Mouse (Mus musculus) heart, embryonic 14.5 days (tissue): ENCODE measurements around the gene Agap3. TPM values are rescaled to one million over a fixed set of nuclear protein-coding genes. Genes with fewer than 3 reads are reported as not detected.

Experiments
- ATAC-seq: fragments of 200-750 bp; cut with Nextera tagmentation; 2 replicates; pipeline ENCODE4 v1.8.0; 2017; ENCODE audit warnings: low read depth, moderate TSS enrichment; ENCODE audit not compliant: insufficient number of reproducible peaks, insufficient read depth, low FRiP score
- H3K27ac ChIP-seq, 2 experiments: fragments of 200-500 bp in 1 of 2; fragments of 300-500 bp in 1 of 2; sonication (generic) in 1 of 2; replicated peaks in 1 of 2; 2 replicates each; pipeline ENCODE4 v1.5.1; 2012 to 2014; ENCODE audit warnings: low read depth in 2 of 2, low read length in 2 of 2, control low read depth in 1 of 2, mild to moderate bottlenecking in 1 of 2, mixed read lengths in 1 of 2; ENCODE audit not compliant: control insufficient read depth in 1 of 2, insufficient read depth in 1 of 2
- H3K27me3 ChIP-seq: fragments of 300-500 bp; sonication (generic); 2 replicates; pipeline ENCODE4 v1.6.1; 2014; ENCODE audit warnings: mild to moderate bottlenecking, low read length, control low read depth; ENCODE audit not compliant: control insufficient read depth, insufficient read depth
- H3K36me3 ChIP-seq: fragments of 300-500 bp; sonication (generic); 2 replicates; pipeline ENCODE4 v1.6.1; 2014; ENCODE audit warnings: mild to moderate bottlenecking, control low read depth, low read length, mixed read lengths; ENCODE audit not compliant: control insufficient read depth, insufficient read depth
- H3K4me1 ChIP-seq, 2 experiments: fragments of 200-500 bp in 1 of 2; fragments of 300-500 bp in 1 of 2; sonication (generic) in 1 of 2; 2 replicates each; pipeline ENCODE4 v1.6.1; 2012 to 2014; ENCODE audit warnings: low read length in 2 of 2, control low read depth in 1 of 2, mixed read lengths in 1 of 2; ENCODE audit not compliant: control insufficient read depth in 2 of 2, insufficient read depth in 2 of 2
- H3K4me2 ChIP-seq: fragments of 300-500 bp; sonication (generic); 2 replicates; pipeline ENCODE4 v1.6.1; 2014; ENCODE audit warnings: mild to moderate bottlenecking, low read length
- H3K4me3 ChIP-seq, 2 experiments: fragments of 200-500 bp in 1 of 2; fragments of 300-500 bp in 1 of 2; sonication (generic) in 1 of 2; 2 replicates each; pipeline ENCODE4 v1.5.1; 2012 to 2014; ENCODE audit warnings: low read length in 2 of 2, mild to moderate bottlenecking in 2 of 2, control low read depth in 1 of 2, low read depth in 1 of 2, moderate library complexity in 1 of 2; ENCODE audit not compliant: control insufficient read depth in 1 of 2, insufficient read depth in 1 of 2
- H3K9ac ChIP-seq: fragments of 300-500 bp; sonication (generic); 2 replicates; pipeline ENCODE4 v1.6.1; 2014; ENCODE audit warnings: mild to moderate bottlenecking, low read length
- H3K9me3 ChIP-seq: fragments of 300-500 bp; sonication (generic); 2 replicates; pipeline ENCODE4 v1.6.1; 2016; ENCODE audit warnings: low read length, control low read depth; ENCODE audit not compliant: control insufficient read depth
- WGBS: fragments of 180-500 bp; shearing (Covaris S2); extraction: QIAGEN DNeasy Blood & Tissue Kit; methylation state at CpG from one replicate; pipeline ENCODE4 v1.1.7; 2014; 5-methylcytosine and 5-hydroxymethylcytosine counted together
- polyA plus RNA-seq: library from polyadenylated mRNA; unstranded; fragments of >200 nt; fragmentation: Nextera tagmentation; extraction: Ambion mirVana; gene quantifications from 2 replicates; pipeline ENCODE4 v1.2.1, GENCODE M21; 2014

The Agap3 gene
- polyA plus RNA-seq, 1 experiment from 2014 or later, result 36.7 TPM

GRCm38 (mm10) chr5:24505513-24505912 is 53.5 kb downstream of the Agap3 start:
- H3K4me2 ChIP-seq, result no peak overlapping the region
- no peak overlapping the region for H3K9ac ChIP-seq
- WGBS, result 28% methylated on average over 2 of the region's 2 CpGs
- peaks cover 15% of the 10 kb centered on the region; the same call in 1 of the 2 replicates for H3K27me3 ChIP-seq
- ATAC-seq, result no peak
- H3K36me3 ChIP-seq, result peaks cover 20% of the 10 kb centered on the region
- no peaks in the 10 kb centered on the region for H3K9me3 ChIP-seq
- H3K4me3 ChIP-seq, result no peak overlapping the region
- peaks cover 0 to 2% of the 10 kb centered on the region in 2 experiments; a peak in 1 of 4 replicates for H3K4me1 ChIP-seq
- no peak overlapping the region for H3K27ac ChIP-seq

DNA sequence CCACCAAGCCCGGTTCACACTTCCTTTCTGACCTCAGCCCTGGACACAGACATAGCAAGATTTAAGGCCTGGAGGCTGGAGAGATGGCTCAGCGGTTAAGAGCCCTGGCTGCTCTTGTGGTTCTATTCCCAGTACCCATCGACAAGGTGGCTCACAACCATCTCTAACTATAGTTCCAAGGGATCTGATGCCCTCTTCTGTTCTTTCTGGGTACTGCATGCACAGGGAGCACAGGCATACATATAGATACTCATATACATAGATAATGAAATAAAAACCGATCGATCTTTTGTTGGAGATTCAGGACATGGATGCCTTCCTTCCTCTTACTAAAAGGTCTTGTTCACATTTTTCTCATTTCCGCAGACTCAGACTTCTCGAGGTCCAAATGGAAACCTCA is 56.4 kb downstream of the Agap3 start:
- Histone ChIP-seq H3K9ac (no peak overlapping the region), H3K27me3 (peaks cover 19% of the 10 kb centered on the region; the same call in 1 of the 2 replicates), H3K9me3 (no peaks in the 10 kb centered on the region), H3K4me3 (no peak overlapping the region), H3K4me2 (no peak overlapping the region), H3K4me1 (peaks cover 0 to 2% of the 10 kb centered on the region in 2 experiments; a peak in 1 of 4 replicates), H3K36me3 (no peaks in the 10 kb centered on the region), H3K27ac (no peak overlapping the region)
- WGBS, result 86% methylated on average over 7 of the region's 7 CpGs
- no peak for ATAC-seq

- ATAC-seq, result no peak
- no peak overlapping the region for H3K27ac ChIP-seq
- H3K9ac ChIP-seq, result no peak overlapping the region
- H3K27me3 ChIP-seq, result peaks cover 4% of the 10 kb centered on the region; the same call in 1 of the 2 replicates
- H3K9me3 ChIP-seq, result no peaks in the 10 kb centered on the region
- no peak overlapping the region for H3K4me3 ChIP-seq
- 52% methylated on average over 11 of the region's 11 CpGs for WGBS
- H3K4me1 ChIP-seq, result peaks cover 0 to 2% of the 10 kb centered on the region in 2 experiments; a peak in 1 of 4 replicates
- H3K36me3 ChIP-seq, result no peaks in the 10 kb centered on the region
- H3K4me2 ChIP-seq, result no peak overlapping the region
Measured at GRCm38 (mm10) chr5:24510635-24511034, 58.7 kb downstream of the Agap3 start.

DNA sequence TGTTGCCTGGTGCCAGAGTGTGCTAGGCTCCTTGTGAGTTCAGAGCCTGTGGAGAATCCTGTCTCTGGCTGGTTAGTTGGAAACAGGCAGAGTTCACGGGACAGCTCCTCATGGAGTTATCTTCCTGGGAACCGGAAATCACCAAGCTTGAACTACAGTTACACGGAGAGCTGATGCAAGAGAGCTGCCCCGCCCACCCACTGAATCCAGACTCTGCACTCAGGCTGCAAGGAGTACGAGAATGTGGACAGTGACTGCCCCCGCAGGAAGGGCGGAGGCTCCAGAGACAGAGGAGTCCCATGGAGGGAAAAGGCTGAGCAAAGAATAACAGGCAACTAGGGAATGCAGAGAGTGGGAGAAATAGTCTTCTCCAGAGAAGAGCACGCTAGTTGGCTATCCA is 60.3 kb downstream of the Agap3 start:
- no peak overlapping the region for H3K9ac ChIP-seq
- 0 out of 2 replicates have a peak, but pooled peaks have one; percentile 35 for ATAC-seq
- no peaks in the 10 kb centered on the region for H3K9me3 ChIP-seq

DNA sequence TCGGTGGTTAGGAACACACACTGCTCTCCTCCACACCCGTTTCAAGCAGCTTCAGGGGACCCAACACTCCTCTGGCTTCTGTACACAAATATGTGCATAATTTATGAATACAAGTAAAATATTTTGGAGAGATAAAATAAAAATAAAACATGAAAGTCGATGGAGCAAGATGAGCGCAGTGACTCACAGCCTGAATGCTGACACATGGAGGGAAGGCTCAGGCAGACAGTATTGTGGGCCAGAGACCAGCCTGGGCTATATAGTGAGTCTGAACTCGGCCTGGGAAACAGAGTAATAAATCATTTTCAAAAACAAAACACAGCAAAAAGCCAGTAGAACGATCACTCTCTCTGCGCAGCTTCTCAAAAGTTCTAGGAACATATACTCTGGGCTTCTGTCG is 69.4 kb downstream of the Agap3 start:
- Histone ChIP-seq H3K27me3 (peaks cover 58% of the 10 kb centered on the region), H3K4me3 (no peak overlapping the region), H3K27ac (no peak overlapping the region), H3K4me2 (no peak overlapping the region), H3K4me1 (peaks cover 0 to 4% of the 10 kb centered on the region in 2 experiments; a peak in 3 of 4 replicates), H3K36me3 (no peaks in the 10 kb centered on the region), H3K9ac (no peak overlapping the region), H3K9me3 (no peaks in the 10 kb centered on the region)
- ATAC-seq, result no peak
- 68% methylated on average over 8 of the region's 8 CpGs for WGBS

More for the DNA sequence above, 60.3 kb downstream of the Agap3 start:
- H3K4me1 ChIP-seq, result peaks cover 0 to 2% of the 10 kb centered on the region in 2 experiments; a peak in 1 of 4 replicates
- no peak overlapping the region for H3K4me2 ChIP-seq
- H3K27me3 ChIP-seq, result peaks cover 5% of the 10 kb centered on the region; the same call in 1 of the 2 replicates
- 29% methylated on average over 8 of the region's 8 CpGs for WGBS
- no peak overlapping the region for H3K27ac ChIP-seq
- no peaks in the 10 kb centered on the region for H3K36me3 ChIP-seq
- H3K4me3 ChIP-seq, result no peak overlapping the region

GRCm38 (mm10) chr5:24523806-24524205 is 71.8 kb downstream of the Agap3 start:
- WGBS, result 57% methylated on average over 8 of the region's 8 CpGs
- H3K9ac ChIP-seq, result no peak overlapping the region
- no peak overlapping the region for H3K4me3 ChIP-seq
- H3K36me3 ChIP-seq, result no peaks in the 10 kb centered on the region
- no peak for ATAC-seq
- peaks cover 79% of the 10 kb centered on the region for H3K27me3 ChIP-seq
- H3K9me3 ChIP-seq, result no peaks in the 10 kb centered on the region
- H3K27ac ChIP-seq, result no peak overlapping the region
- no peak overlapping the region for H3K4me2 ChIP-seq
- H3K4me1 ChIP-seq, result peaks cover 2 to 12% of the 10 kb centered on the region in 2 experiments; a peak in 3 of 4 replicates

DNA sequence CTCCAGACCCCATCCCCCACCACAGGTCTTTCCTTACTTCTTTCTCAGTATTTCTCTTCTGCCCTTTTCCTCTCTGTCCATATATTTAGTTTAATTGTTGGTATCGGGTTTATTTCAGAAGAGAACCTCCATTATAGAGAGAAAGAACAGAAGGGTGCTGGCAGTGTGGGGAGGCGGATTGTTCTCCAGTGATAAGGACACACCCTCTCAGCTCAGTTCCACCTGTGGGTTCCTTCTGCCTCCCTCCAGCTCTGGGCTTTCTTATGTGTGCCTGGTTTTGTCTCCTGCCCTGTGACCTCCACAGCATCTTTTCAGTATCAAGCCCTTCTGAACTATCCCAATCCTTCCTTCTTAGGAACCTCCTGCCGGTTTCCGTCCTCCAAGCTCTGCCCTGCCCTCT is 72.5 kb downstream of the Agap3 start:
- Histone ChIP-seq H3K9me3 (no peaks in the 10 kb centered on the region), H3K4me1 (peaks cover 2 to 12% of the 10 kb centered on the region in 2 experiments; a peak in 3 of 4 replicates), H3K4me3 (no peak overlapping the region), H3K9ac (no peak overlapping the region), H3K27me3 (peaks cover 86% of the 10 kb centered on the region), H3K27ac (no peak overlapping the region), H3K4me2 (no peak overlapping the region), H3K36me3 (no peaks in the 10 kb centered on the region)
- ATAC-seq, result no peak
- 17% methylated on average over 4 of the region's 4 CpGs for WGBS
